Mouse (Mus musculus) midbrain, embryonic 11.5 days (tissue): ENCODE data around the gene Espl1. TPM values are rescaled to one million over a fixed set of nuclear protein-coding genes. Genes with fewer than 3 reads are reported as not detected.
A peak's percentile ranks its signal among the peaks of the same experiment; 100 is the strongest.

Source experiments
- ATAC-seq: fragments of 200-750 bp; cut with Nextera tagmentation; 2 replicates; pipeline ENCODE4 v1.8.0; 2017; ENCODE audit warnings: moderate TSS enrichment, moderate library complexity; ENCODE audit not compliant: low FRiP score
- DNase-seq: peaks from one replicate; pipeline ENCODE4 v3.0.0; 2015; ENCODE audit warnings: low spot score; ENCODE audit errors: missing footprints
- H3K27ac ChIP-seq: fragments of 300-500 bp; sonication (generic); 2 replicates; pipeline ENCODE4 v1.5.1; 2014; ENCODE audit warnings: low read depth, low read length
- H3K27me3 ChIP-seq: fragments of 300-500 bp; sonication (generic); 2 replicates; pipeline ENCODE4 v1.6.1; 2014; ENCODE audit warnings: mild to moderate bottlenecking, low read length, moderate library complexity, mixed read lengths; ENCODE audit not compliant: control insufficient read depth, insufficient read depth
- H3K36me3 ChIP-seq: fragments of 300-500 bp; sonication (generic); 2 replicates; pipeline ENCODE4 v1.6.1; 2014; ENCODE audit warnings: mild to moderate bottlenecking, low read length, moderate library complexity, mixed read lengths; ENCODE audit not compliant: control insufficient read depth, insufficient read depth
- H3K4me1 ChIP-seq: fragments of 300-500 bp; sonication (generic); 2 replicates; pipeline ENCODE4 v1.6.1; 2014; ENCODE audit warnings: low read length; ENCODE audit not compliant: control insufficient read depth, insufficient read depth
- H3K4me2 ChIP-seq: fragments of 300-500 bp; sonication (generic); 2 replicates; pipeline ENCODE4 v1.6.1; 2014; ENCODE audit warnings: mild to moderate bottlenecking, moderate library complexity
- H3K4me3 ChIP-seq: fragments of 300-500 bp; sonication (generic); 2 replicates; pipeline ENCODE4 v1.5.1; 2014; ENCODE audit warnings: low read depth, low read length
- H3K9ac ChIP-seq: fragments of 300-500 bp; sonication (generic); 2 replicates; pipeline ENCODE4 v1.6.1; 2014; ENCODE audit warnings: low read length
- H3K9me3 ChIP-seq: fragments of 300-500 bp; sonication (generic); 2 replicates; pipeline ENCODE4 v1.6.1; 2016; ENCODE audit warnings: low read length; ENCODE audit not compliant: control insufficient read depth
- WGBS: fragments of 180-500 bp; shearing (Covaris S2); extraction: QIAGEN DNeasy Blood & Tissue Kit; methylation state at CpG from one replicate; pipeline ENCODE4 v1.1.7; 2014; 5-methylcytosine and 5-hydroxymethylcytosine counted together
- polyA plus RNA-seq: library from polyadenylated mRNA; unstranded; fragments of >200 nt; fragmentation: Nextera tagmentation; extraction: Ambion mirVana; gene quantifications from 2 replicates; pipeline ENCODE4 v1.2.1, GENCODE M21; 2014

The Espl1 gene
- polyA plus RNA-seq, 1 experiment from 2014 or later: 33.3 TPM

DNA sequence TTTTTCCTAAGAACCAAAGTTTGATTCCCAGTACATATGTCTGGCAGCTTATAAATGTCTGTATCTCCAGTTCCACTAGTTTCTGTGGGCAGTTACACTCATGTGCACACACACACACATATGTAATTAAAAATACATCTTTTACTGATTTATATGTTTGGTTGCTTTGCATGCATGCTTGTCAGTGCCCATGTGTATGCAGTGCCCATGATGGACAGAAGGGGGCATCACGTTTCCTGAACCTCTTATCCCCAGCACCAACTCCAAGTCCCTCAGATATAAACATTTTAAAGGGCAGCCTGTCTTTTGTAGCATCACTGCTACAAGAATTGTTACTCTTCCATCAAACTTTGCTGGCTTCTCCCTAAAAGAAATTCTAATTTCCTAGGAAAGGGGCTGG, 45.5 kb downstream of the Espl1 start:
- WGBS: 11% methylated on average over 1 of the region's 1 CpGs
- Histone ChIP-seq H3K27me3 (no peaks in the 10 kb centered on the region), H3K4me3 (no peak overlapping the region), H3K4me1 (no peaks in the 10 kb centered on the region), H3K36me3 (peaks cover 28% of the 10 kb centered on the region), H3K9ac (no peak overlapping the region), H3K27ac (no peak overlapping the region), H3K4me2 (no peak overlapping the region), H3K9me3 (no peaks in the 10 kb centered on the region)
- ATAC-seq (no peak), DNase-seq (peak; percentile 91)

DNA sequence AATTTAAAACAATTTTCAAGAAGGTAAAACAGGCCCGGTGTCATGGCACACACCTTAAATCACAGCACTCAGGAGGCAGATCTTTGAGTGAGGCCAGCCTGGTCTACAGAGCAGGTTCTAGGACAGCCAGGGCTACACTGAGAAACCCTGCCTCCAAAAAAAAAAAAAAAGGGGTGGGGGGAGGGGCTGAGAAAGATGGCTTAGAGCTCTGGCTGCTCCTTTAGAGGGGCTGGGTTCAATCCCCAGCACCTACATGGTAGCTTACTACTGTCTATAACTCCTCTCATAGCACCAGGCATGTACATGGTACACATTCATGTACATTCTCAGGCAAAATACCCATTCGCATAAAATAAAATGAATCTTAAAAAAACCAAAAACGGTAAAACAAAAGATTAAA, 48.4 kb downstream of the Espl1 start:
- Histone ChIP-seq H3K4me3 (no peak overlapping the region), H3K36me3 (peaks cover 12% of the 10 kb centered on the region), H3K9me3 (no peaks in the 10 kb centered on the region), H3K4me1 (peaks cover under 1% of the 10 kb centered on the region; the same call in 1 of the 2 replicates), H3K27ac (no peak overlapping the region), H3K27me3 (no peaks in the 10 kb centered on the region), H3K4me2 (no peak overlapping the region), H3K9ac (no peak overlapping the region)
- ATAC-seq: no peak
- DNase-seq: no peak
- 98% methylated on average over 3 of the region's 3 CpGs for WGBS

DNA sequence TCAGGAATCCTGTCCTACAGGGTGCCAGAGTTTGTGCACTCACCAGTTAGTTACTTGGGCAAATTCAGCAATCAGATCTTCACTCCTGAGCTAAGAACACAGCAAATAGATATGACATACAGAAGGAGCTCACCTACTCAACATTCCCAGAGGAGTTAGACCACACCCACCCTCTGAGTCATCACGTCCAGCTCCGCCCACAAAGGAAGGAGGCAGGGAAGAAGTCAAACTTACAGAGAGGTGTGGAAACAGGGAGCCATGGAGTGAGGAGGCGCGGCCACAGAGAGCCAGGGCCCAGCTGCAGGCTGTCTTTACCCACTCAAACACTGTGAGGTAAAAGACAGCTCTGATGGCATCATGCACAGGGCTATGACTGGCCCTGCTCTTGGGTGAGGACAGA, 50.4 kb downstream of the Espl1 start:
- WGBS: 92% methylated on average over 4 of the region's 4 CpGs
- H3K27ac ChIP-seq: no peak overlapping the region

DNA sequence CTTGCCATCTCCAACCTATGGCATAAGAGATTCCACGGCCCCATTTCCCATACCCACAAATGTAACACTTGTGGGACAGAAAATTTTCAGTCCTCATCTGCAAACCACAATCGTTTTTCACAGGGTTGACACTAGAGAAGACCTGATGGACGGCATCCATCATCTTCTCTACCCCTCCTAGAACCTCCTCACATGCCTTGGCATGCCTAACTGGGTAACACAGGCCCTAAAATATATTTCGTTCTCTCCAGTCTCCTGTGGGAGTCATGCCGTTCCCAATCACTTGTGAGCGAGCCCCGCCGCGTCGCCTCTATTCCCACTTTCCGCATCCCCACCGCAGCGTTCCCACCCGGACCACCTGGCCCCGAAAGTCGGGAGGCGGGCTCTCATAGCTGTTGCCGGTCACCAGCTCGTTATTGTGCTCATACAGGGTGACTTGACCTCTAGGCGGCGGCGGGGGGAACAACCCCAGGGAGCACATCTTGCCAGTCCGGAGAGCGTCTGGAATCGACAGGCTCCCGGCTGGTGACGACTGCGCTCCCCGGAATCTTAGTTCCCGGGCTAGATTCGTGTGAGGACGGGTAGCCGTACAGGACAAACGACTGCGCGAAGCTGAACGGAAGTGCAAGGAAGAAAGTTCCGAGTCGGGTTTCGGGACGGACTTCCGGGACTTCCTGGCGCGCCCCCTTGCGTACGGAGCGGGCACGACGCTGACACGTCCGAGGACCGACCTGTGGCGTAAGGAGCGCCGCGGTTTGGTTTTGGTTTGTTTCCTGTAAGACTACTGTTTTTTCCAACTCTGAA, 54.3 kb downstream of the Espl1 start, which contains the start of gene Aaas:
Gene Aaas (minus strand): TSS at position 634 of the 804 bp plus-strand sequence.
- Histone ChIP-seq H3K9ac (peak within 1 kb of the TSS; percentile 89), H3K4me2 (peak within 1 kb of the TSS; percentile 88), H3K9me3 (no peaks in the 10 kb centered on the region), H3K27me3 (no peaks in the 10 kb centered on the region), H3K36me3 (peaks cover 7% of the 10 kb centered on the region), H3K4me1 (peaks cover 11% of the 10 kb centered on the region), H3K4me3 (peak within 1 kb of the TSS; percentile 84), H3K27ac (peak within 1 kb of the TSS; percentile 53)
- WGBS: under 1% methylated on average over 56 of the region's 56 CpGs
- ATAC-seq: peak; percentile 88
- DNase-seq: peak; percentile 100

More for the DNA sequence above, 50.4 kb downstream of the Espl1 start:
- Histone ChIP-seq H3K9me3 (no peaks in the 10 kb centered on the region), H3K36me3 (peaks cover 10% of the 10 kb centered on the region), H3K9ac (no peak overlapping the region), H3K27me3 (no peaks in the 10 kb centered on the region), H3K4me2 (no peak overlapping the region), H3K4me1 (peaks cover 7% of the 10 kb centered on the region), H3K4me3 (no peak overlapping the region)
- no peak for ATAC-seq
- DNase-seq: no peak

DNA sequence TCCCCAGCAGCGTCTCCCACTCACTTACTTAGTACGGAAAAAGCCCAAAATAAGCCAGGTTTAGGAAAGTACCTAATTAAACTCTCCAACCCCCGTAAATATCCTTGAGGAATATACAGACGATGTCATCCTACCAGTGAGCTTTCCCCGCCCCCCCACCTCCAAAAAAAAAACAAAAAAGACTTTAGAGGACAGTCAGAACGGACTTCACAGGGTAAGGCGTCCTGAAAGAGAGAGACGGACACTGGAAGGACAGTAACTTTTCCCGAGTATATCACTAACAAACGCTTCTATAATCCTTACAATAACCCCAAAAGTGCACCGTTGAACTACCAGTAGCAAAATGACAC, 54.9 kb downstream of the Espl1 start:
- Histone ChIP-seq H3K27me3 (no peaks in the 10 kb centered on the region; the same call in 1 of the 2 replicates), H3K4me2 (peak overlapping the region; percentile 88), H3K27ac (no peak overlapping the region), H3K36me3 (peaks cover 5% of the 10 kb centered on the region), H3K9ac (peak overlapping the region; percentile 89), H3K4me1 (peaks cover 14% of the 10 kb centered on the region), H3K9me3 (no peaks in the 10 kb centered on the region), H3K4me3 (peak overlapping the region; percentile 84)
- DNase-seq: no peak
- 10% methylated on average over 11 of the region's 11 CpGs for WGBS
- no peak; the same call in 1 of the 2 replicates for ATAC-seq

DNA sequence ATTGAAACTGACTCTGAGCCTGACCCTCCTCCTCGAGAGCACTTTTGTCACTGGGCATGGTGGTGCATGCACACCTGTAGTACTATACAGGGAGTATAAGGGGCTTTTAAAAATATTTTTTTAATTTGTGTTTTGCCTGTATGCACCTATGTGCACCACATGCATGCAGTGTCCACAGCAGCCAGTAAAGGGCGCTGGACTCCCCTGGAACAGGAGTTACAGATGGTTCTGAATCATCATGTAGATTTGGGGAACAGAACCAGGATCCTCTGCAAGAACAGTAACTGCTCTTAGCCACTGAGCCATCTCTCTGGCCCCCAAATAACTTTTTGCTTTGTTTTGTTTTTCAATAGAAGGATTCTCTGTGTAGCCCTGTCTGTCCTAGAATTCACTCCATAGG, 56.1 kb downstream of the Espl1 start:
- Histone ChIP-seq H3K4me2 (no peak overlapping the region), H3K27ac (no peak overlapping the region), H3K9me3 (no peaks in the 10 kb centered on the region), H3K4me1 (peaks cover 23% of the 10 kb centered on the region), H3K27me3 (peaks cover 6% of the 10 kb centered on the region; the same call in 1 of the 2 replicates), H3K36me3 (no peaks in the 10 kb centered on the region), H3K4me3 (no peak overlapping the region), H3K9ac (no peak overlapping the region)
- 65% methylated on average over 2 of the region's 2 CpGs for WGBS
- DNase-seq (no peak), ATAC-seq (no peak)

DNA sequence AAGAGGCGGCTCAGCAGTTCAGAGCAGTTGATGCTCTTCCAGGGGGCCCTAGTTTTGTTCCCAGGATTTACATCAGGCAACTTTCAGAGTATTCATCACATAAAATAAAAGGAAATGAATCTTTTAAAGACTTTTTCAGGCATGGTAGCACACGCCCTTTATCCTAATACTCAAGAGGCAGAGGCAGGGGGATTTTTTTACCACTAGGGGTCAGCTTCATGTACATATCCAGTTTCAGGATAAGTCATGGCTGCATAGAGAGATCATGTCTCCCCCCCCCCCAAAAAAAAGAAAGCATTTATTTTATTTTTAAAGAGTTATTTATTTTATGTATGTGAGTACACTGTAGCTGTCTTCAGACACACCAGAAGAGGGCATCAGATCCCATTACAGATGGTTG, 57.9 kb downstream of the Espl1 start:
- Histone ChIP-seq H3K4me3 (no peak overlapping the region), H3K27ac (no peak overlapping the region), H3K4me2 (no peak overlapping the region), H3K36me3 (no peaks in the 10 kb centered on the region), H3K4me1 (peaks cover 33% of the 10 kb centered on the region), H3K27me3 (peaks cover 24% of the 10 kb centered on the region), H3K9me3 (no peaks in the 10 kb centered on the region), H3K9ac (no peak overlapping the region)
- DNase-seq (no peak), ATAC-seq (no peak)
- 79% methylated on average over 2 of the region's 2 CpGs for WGBS

DNA sequence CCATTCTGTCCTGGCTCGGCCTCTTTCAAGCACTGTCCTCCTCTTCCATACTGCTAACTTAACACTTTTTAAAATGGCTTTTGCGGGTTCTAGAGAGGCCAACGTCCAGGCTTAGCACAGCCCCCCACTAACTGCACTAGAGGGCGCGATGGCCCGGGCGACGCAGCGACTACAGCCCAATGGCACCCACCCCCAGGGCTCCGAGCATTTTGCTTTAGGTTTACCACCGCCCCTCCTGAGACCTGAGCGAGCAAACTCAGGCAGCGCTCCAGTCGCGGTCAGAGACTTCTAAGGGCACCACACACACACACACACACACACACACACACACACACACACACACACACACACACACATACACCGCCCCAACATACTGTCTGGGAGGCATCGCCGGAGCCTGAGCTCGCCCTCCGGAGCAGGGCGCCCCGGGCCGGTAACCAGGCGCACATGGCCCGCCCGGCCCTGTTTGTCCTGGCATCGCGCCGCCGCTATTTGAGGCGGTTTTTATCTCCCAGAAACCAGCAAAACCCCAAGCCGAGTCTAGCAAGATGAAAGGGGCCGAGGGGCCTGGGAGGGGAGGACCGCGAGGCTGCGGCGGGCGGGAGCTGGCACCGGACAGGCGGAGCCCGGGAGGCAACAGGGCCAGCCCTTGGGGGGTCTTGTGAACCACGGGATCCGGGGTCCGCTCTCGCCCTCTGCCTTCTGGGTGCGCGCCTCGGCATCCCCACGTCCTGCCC, 59.2 kb downstream of the Espl1 start:
- peaks cover 28% of the 10 kb centered on the region for H3K4me1 ChIP-seq
- DNase-seq: peak; percentile 98

DNA sequence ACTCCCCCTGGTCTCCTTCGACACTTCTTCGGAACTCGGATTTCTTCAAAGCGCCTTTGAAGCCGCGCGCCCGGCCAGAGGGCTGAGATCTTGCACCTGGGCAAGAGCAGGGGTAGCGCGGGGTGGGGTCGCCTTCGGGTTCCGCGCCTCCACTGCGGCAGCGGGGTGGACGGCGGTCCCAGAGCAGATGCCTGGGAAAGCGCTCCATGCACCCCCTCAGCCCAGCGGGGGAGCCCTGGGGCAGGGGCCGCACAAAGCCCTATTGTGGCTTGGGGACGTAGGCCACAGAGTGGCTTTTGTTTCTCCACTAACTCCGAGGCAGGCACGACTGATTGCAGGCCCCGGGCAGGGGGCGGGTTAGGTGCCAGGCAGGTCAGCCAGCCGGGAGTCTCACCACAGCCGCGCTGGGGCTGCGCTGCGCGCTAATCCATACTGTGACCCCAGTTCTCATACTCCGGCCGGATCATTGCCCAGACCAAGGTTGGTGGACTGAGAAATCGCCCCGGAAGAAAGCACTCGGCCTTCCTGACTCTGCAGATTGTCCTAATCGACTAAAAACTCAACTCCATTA, 59.9 kb downstream of the Espl1 start:
- peak overlapping the region; percentile 70 for H3K27ac ChIP-seq
- ATAC-seq (peak; percentile 75), DNase-seq (peak; percentile 96)
- peak overlapping the region; percentile 96 for H3K4me2 ChIP-seq
- peak overlapping the region; percentile 51 for H3K4me3 ChIP-seq
- H3K9me3 ChIP-seq: no peaks in the 10 kb centered on the region
- under 1% methylated on average over 38 of the region's 38 CpGs for WGBS
- peak overlapping the region; percentile 86 for H3K9ac ChIP-seq
- H3K36me3 ChIP-seq: no peaks in the 10 kb centered on the region
- H3K27me3 ChIP-seq: peaks cover 27% of the 10 kb centered on the region
- H3K4me1 ChIP-seq: peaks cover 28% of the 10 kb centered on the region

More for the DNA sequence above, 59.2 kb downstream of the Espl1 start:
- peak; percentile 68 for ATAC-seq
- peak overlapping the region; percentile 51 for H3K4me3 ChIP-seq
- H3K27me3 ChIP-seq: peaks cover 27% of the 10 kb centered on the region
- H3K9me3 ChIP-seq: no peaks in the 10 kb centered on the region
- under 1% methylated on average over 45 of the region's 49 CpGs for WGBS
- H3K36me3 ChIP-seq: no peaks in the 10 kb centered on the region
- H3K27ac ChIP-seq: peak overlapping the region; percentile 70
- peak overlapping the region; percentile 86 for H3K9ac ChIP-seq
- peak overlapping the region; percentile 96 for H3K4me2 ChIP-seq
